Mouse (Mus musculus): ENCODE measurements around the gene Mlh3.

Gene Mlh3

GRCm38 (mm10) chr12:85185810-85186209 is 84.6 kb downstream of the Mlh3 start:
- no peak for DNase-seq

Measured in lung, postnatal 4 days (tissue).